Mouse (Mus musculus): ENCODE measurements at regions not wholly inside any gene's neighbourhood (a gene's known extent, or its start where the extent isn't known, plus 50 kb on each side); places are given as distances from the start of the nearest gene placed in this dataset.

DNA sequence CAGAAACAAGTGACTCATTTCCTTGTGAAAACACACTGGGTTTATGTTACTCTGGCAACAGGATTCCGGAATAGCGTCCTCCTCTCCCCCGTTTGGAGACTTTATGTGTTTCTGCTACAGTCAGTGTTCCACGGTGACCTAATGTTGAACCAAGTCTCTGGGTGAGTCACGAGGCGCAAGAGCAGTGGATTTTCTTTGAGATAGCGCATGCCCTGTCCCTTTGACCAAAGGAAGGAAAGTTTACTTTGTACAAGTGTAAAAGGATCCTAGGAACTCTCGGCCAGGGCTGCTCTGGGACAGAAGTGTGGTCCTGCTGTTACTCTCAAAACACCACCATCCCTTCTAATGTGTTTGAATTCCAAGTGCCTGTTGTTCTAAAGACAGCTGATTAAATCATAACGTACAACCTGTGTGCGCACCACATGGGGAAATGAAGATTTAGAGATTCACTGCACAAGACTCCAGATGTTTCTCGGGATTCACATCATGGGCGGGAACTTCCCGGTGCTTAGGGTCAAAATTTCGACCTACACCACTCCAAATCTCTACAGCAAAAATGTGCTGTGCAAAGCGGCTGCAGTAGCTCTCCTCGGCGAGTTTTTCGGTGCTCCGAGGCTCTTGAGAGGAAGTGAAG lies 176.1 kb upstream of the Rbms1 start:
- Histone ChIP-seq H3K27me3 (ENCODE audit: insufficient read depth, low read length) (no peaks in the 10 kb centered on the region), H3K36me3 (ENCODE audit: insufficient read depth, low read length) (no peaks in the 10 kb centered on the region), H3K27ac (ENCODE audit: low read length) (peak overlapping the region; percentile 89), H3K4me2 (replicated peaks; ENCODE audit: low read depth, low read length) (peak overlapping the region; percentile 50), H3K9me3 (ENCODE audit: low read length) (no peaks in the 10 kb centered on the region), H3K9ac (replicated peaks; ENCODE audit: low read length) (peak overlapping the region; percentile 56), H3K4me3 (ENCODE audit: low read length) (peak overlapping the region; percentile 23), H3K4me1 (ENCODE audit: insufficient read depth, low read length) (peaks cover 17% of the 10 kb centered on the region)
- ATAC-seq (ENCODE audit: low FRiP score, low TSS enrichment) = peak; percentile 94
- 8% methylated on average over 19 of the region's 19 CpGs for WGBS

DNA sequence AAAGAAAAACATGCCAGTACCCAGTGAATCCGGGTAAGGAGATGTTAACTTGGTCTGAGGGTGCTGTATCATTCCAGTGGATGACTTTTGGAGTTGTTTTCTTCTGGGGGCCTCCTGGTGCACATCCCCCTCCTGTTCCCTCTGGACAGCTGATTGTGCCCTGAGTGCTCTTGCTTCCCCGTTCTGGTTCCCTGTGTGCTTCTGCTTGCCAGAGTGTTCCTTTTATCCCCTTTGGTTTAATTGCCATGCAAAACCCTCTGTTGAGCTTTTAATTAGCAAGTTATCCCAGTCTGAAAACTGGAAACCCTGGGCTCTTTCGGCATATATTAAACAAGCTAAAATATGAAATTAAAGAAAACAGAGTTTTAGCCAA lies 175.6 kb upstream of the Rbms1 start:
- ATAC-seq (ENCODE audit: low FRiP score, low TSS enrichment) = peak; percentile 49; the same call in 1 of the 2 replicates
- Histone ChIP-seq H3K36me3 (ENCODE audit: insufficient read depth, low read length) (no peaks in the 10 kb centered on the region), H3K4me2 (replicated peaks; ENCODE audit: low read depth, low read length) (peak overlapping the region; percentile 50), H3K27me3 (ENCODE audit: insufficient read depth, low read length) (no peaks in the 10 kb centered on the region), H3K4me3 (ENCODE audit: low read length) (no peak overlapping the region), H3K9me3 (ENCODE audit: low read length) (no peaks in the 10 kb centered on the region), H3K27ac (ENCODE audit: low read length) (peak overlapping the region; percentile 89), H3K9ac (replicated peaks; ENCODE audit: low read length) (no peak overlapping the region), H3K4me1 (ENCODE audit: insufficient read depth, low read length) (peaks cover 17% of the 10 kb centered on the region)
- 10% methylated on average over 3 of the region's 3 CpGs for WGBS

GRCm38 (mm10) chr2:61137378-61137777 lies 174.4 kb upstream of the Rbms1 start:
- Histone ChIP-seq H3K4me2 (replicated peaks; ENCODE audit: low read depth, low read length) (no peak overlapping the region), H3K27ac (ENCODE audit: low read length) (no peak overlapping the region), H3K4me1 (ENCODE audit: insufficient read depth, low read length) (peaks cover 17% of the 10 kb centered on the region), H3K9ac (replicated peaks; ENCODE audit: low read length) (no peak overlapping the region), H3K27me3 (ENCODE audit: insufficient read depth, low read length) (no peaks in the 10 kb centered on the region), H3K9me3 (ENCODE audit: low read length) (no peaks in the 10 kb centered on the region), H3K4me3 (ENCODE audit: low read length) (no peak overlapping the region), H3K36me3 (ENCODE audit: insufficient read depth, low read length) (no peaks in the 10 kb centered on the region)
- ATAC-seq (ENCODE audit: low FRiP score, low TSS enrichment) = no peak
- 56% methylated on average over 3 of the region's 3 CpGs for WGBS

DNA sequence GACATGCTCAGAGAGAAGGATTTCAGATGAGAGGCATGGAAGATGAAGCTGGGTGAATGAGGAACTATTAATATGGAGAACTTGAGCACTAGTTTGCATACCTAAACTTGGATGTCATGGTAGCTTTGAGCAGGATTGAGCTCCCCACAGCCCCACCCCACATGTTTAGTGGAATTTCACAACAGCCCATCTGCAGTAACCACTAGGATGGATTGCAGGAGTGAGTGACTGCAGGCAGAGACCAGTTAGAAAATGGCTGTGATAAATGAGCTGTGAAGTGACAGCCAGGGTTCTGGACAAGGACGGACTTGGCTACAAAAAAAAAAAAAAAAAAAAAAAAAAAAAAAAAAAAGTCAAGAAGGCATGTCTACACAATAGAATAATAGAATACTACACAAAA lies 173.9 kb upstream of the Rbms1 start:
- Histone ChIP-seq H3K27me3 (ENCODE audit: insufficient read depth, low read length) (no peaks in the 10 kb centered on the region), H3K4me2 (replicated peaks; ENCODE audit: low read depth, low read length) (no peak overlapping the region), H3K36me3 (ENCODE audit: insufficient read depth, low read length) (no peaks in the 10 kb centered on the region), H3K9ac (replicated peaks; ENCODE audit: low read length) (no peak overlapping the region), H3K4me1 (ENCODE audit: insufficient read depth, low read length) (peaks cover 17% of the 10 kb centered on the region), H3K4me3 (ENCODE audit: low read length) (no peak overlapping the region), H3K9me3 (ENCODE audit: low read length) (0 out of 2 replicates have a peak, but pooled peaks cover 2% of the 10 kb centered on the region), H3K27ac (ENCODE audit: low read length) (no peak overlapping the region)
- WGBS = 0% methylated on average over 1 of the region's 1 CpGs
- no peak for ATAC-seq (ENCODE audit: low FRiP score, low TSS enrichment)

- Histone ChIP-seq H3K4me2 (replicated peaks; ENCODE audit: low read depth, low read length) (no peak overlapping the region), H3K4me1 (ENCODE audit: insufficient read depth, low read length) (no peaks in the 10 kb centered on the region), H3K9me3 (ENCODE audit: low read length) (no peaks in the 10 kb centered on the region), H3K9ac (replicated peaks; ENCODE audit: low read length) (no peak overlapping the region), H3K27me3 (ENCODE audit: insufficient read depth, low read length) (no peaks in the 10 kb centered on the region), H3K4me3 (ENCODE audit: low read length) (no peak overlapping the region), H3K27ac (ENCODE audit: low read length) (no peak overlapping the region), H3K36me3 (ENCODE audit: insufficient read depth, low read length) (no peaks in the 10 kb centered on the region)
- WGBS = 85% methylated on average over 7 of the region's 7 CpGs
- no peak for ATAC-seq (ENCODE audit: low FRiP score, low TSS enrichment)
These were observed 160.2 kb upstream of the Rbms1 start for GRCm38 (mm10) chr2:61123046-61123806.

- H3K36me3 ChIP-seq (ENCODE audit: insufficient read depth, low read length) = no peaks in the 10 kb centered on the region
- no peaks in the 10 kb centered on the region for H3K9me3 ChIP-seq (ENCODE audit: low read length)
- 72% methylated on average over 5 of the region's 5 CpGs for WGBS
- no peaks in the 10 kb centered on the region for H3K4me1 ChIP-seq (ENCODE audit: insufficient read depth, low read length)
- ATAC-seq (ENCODE audit: low FRiP score, low TSS enrichment) = no peak
- H3K27ac ChIP-seq (ENCODE audit: low read length) = no peak overlapping the region
- H3K4me2 ChIP-seq (replicated peaks; ENCODE audit: low read depth, low read length) = no peak overlapping the region
- no peak overlapping the region for H3K4me3 ChIP-seq (ENCODE audit: low read length)
- no peak overlapping the region for H3K9ac ChIP-seq (replicated peaks; ENCODE audit: low read length)
- no peaks in the 10 kb centered on the region for H3K27me3 ChIP-seq (ENCODE audit: insufficient read depth, low read length)
These were observed 158.3 kb upstream of the Rbms1 start for GRCm38 (mm10) chr2:61121281-61121680.

- H3K9me3 ChIP-seq (ENCODE audit: low read length) = no peaks in the 10 kb centered on the region
- no peak overlapping the region for H3K9ac ChIP-seq (replicated peaks; ENCODE audit: low read length)
- H3K27me3 ChIP-seq (ENCODE audit: insufficient read depth, low read length) = no peaks in the 10 kb centered on the region
- ATAC-seq (ENCODE audit: low FRiP score, low TSS enrichment) = no peak
- no peaks in the 10 kb centered on the region for H3K36me3 ChIP-seq (ENCODE audit: insufficient read depth, low read length)
- 37% methylated on average over 2 of the region's 2 CpGs for WGBS
- no peak overlapping the region for H3K4me3 ChIP-seq (ENCODE audit: low read length)
- no peak overlapping the region for H3K4me2 ChIP-seq (replicated peaks; ENCODE audit: low read depth, low read length)
- no peak overlapping the region for H3K27ac ChIP-seq (ENCODE audit: low read length)
- 0 out of 2 replicates have a peak, but pooled peaks cover 3% of the 10 kb centered on the region for H3K4me1 ChIP-seq (ENCODE audit: insufficient read depth, low read length)
These were observed 151.6 kb upstream of the Rbms1 start for GRCm38 (mm10) chr2:61114620-61115019.

GRCm38 (mm10) chr2:61113916-61114315 lies 150.9 kb upstream of the Rbms1 start:
- no peaks in the 10 kb centered on the region for H3K9me3 ChIP-seq (ENCODE audit: low read length)
- H3K4me1 ChIP-seq (ENCODE audit: insufficient read depth, low read length) = 0 out of 2 replicates have a peak, but pooled peaks cover 3% of the 10 kb centered on the region
- H3K36me3 ChIP-seq (ENCODE audit: insufficient read depth, low read length) = no peaks in the 10 kb centered on the region
- H3K9ac ChIP-seq (replicated peaks; ENCODE audit: low read length) = no peak overlapping the region
- 79% methylated on average over 6 of the region's 6 CpGs for WGBS
- H3K4me3 ChIP-seq (ENCODE audit: low read length) = no peak overlapping the region
- no peak overlapping the region for H3K4me2 ChIP-seq (replicated peaks; ENCODE audit: low read depth, low read length)
- H3K27me3 ChIP-seq (ENCODE audit: insufficient read depth, low read length) = no peaks in the 10 kb centered on the region
- H3K27ac ChIP-seq (ENCODE audit: low read length) = no peak overlapping the region
- no peak for ATAC-seq (ENCODE audit: low FRiP score, low TSS enrichment)

GRCm38 (mm10) chr2:61110591-61110990 lies 147.6 kb upstream of the Rbms1 start:
- no peak overlapping the region for H3K4me2 ChIP-seq (replicated peaks; ENCODE audit: low read depth, low read length)
- no peaks in the 10 kb centered on the region for H3K36me3 ChIP-seq (ENCODE audit: insufficient read depth, low read length)
- 30% methylated on average over 9 of the region's 9 CpGs for WGBS
- H3K4me3 ChIP-seq (ENCODE audit: low read length) = no peak overlapping the region
- no peak overlapping the region for H3K27ac ChIP-seq (ENCODE audit: low read length)
- no peak overlapping the region for H3K9ac ChIP-seq (replicated peaks; ENCODE audit: low read length)
- no peaks in the 10 kb centered on the region for H3K27me3 ChIP-seq (ENCODE audit: insufficient read depth, low read length)
- H3K9me3 ChIP-seq (ENCODE audit: low read length) = no peaks in the 10 kb centered on the region
- no peak for ATAC-seq (ENCODE audit: low FRiP score, low TSS enrichment)
- H3K4me1 ChIP-seq (ENCODE audit: insufficient read depth, low read length) = 0 out of 2 replicates have a peak, but pooled peaks cover 3% of the 10 kb centered on the region

DNA sequence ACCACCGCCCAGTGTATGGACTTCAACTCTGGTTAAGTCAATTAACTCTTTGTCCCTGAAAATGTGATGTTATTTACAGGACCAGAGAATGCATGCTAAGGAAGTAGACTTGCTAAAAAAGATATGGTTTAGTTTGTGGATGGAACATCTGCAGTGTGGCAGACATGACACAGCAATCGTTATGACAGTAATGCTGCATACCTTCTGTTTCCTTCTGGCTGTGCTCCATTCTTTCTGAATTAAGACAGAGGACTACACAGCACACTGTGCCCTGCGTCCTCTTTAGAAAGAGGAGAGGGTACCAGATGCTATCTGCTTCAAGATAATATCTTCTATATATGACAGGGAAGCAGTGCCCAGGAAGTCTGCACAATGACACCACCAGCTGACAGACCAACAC lies 146.6 kb upstream of the Rbms1 start:
- 75% methylated on average over 3 of the region's 3 CpGs for whole genome bisulfite sequencing
- H3K36me3 ChIP-seq (ENCODE audit: insufficient read depth, low read length) = no peaks in the 10 kb centered on the region

More for the DNA sequence above, 146.6 kb upstream of the Rbms1 start:
- Histone ChIP-seq H3K9me3 (ENCODE audit: low read length) (no peaks in the 10 kb centered on the region), H3K4me3 (ENCODE audit: low read length) (no peak overlapping the region), H3K4me2 (replicated peaks; ENCODE audit: low read depth, low read length) (no peak overlapping the region), H3K9ac (replicated peaks; ENCODE audit: low read length) (no peak overlapping the region), H3K4me1 (ENCODE audit: insufficient read depth, low read length) (0 out of 2 replicates have a peak, but pooled peaks cover 3% of the 10 kb centered on the region), H3K27me3 (ENCODE audit: insufficient read depth, low read length) (no peaks in the 10 kb centered on the region), H3K27ac (ENCODE audit: low read length) (no peak overlapping the region)
- no peak for ATAC-seq (ENCODE audit: low FRiP score, low TSS enrichment)

Measured in kidney, embryonic 16.5 days (tissue).